Mouse (Mus musculus) liver, adult 2 months (tissue): ENCODE results near the gene Ran. TPM values are rescaled to one million over a fixed set of nuclear protein-coding genes. Genes with fewer than 3 reads are reported as not detected.

Source experiments
- DNase-seq: peaks from one replicate; pipeline ENCODE4 v3.0.0-alpha.2; 2011; ENCODE audit warnings: low read depth, low spot score; ENCODE audit errors: extremely low read depth
- H3K27ac ChIP-seq: fragments of 200-500 bp; replicated peaks from 2 replicates; pipeline ENCODE4 v1.5.1; 2012; ENCODE audit warnings: low read depth, mild to moderate bottlenecking, control low read depth, inconsistent platforms, low read length; ENCODE audit not compliant: insufficient read depth
- H3K27me3 ChIP-seq: fragments of 200-500 bp; 2 replicates; pipeline ENCODE4 v1.6.1; 2012; ENCODE audit warnings: mild to moderate bottlenecking, moderate library complexity, low read length, inconsistent platforms; ENCODE audit not compliant: control insufficient read depth, insufficient read depth
- H3K36me3 ChIP-seq: fragments of 200-500 bp; 2 replicates; pipeline ENCODE4 v1.6.1; 2012; ENCODE audit warnings: low read length, inconsistent platforms; ENCODE audit not compliant: control insufficient read depth, insufficient read depth
- H3K4me1 ChIP-seq: fragments of 200-500 bp; 2 replicates; pipeline ENCODE4 v1.6.1; 2011; ENCODE audit warnings: low read length; ENCODE audit not compliant: control insufficient read depth, insufficient read depth
- H3K4me3 ChIP-seq: fragments of 200-500 bp; 2 replicates; pipeline ENCODE4 v1.5.1; 2011; ENCODE audit warnings: low read depth, mild to moderate bottlenecking, control low read depth, low read length, moderate library complexity; ENCODE audit not compliant: insufficient read depth
- H3K79me2 ChIP-seq: fragments of 200-500 bp; 2 replicates; pipeline ENCODE4 v1.6.1; 2012; ENCODE audit warnings: inconsistent platforms, mild to moderate bottlenecking, low read length, moderate library complexity; ENCODE audit not compliant: control insufficient read depth, insufficient read depth
- H3K9ac ChIP-seq: fragments of 200-500 bp; 2 replicates; pipeline ENCODE4 v1.6.1; 2012; ENCODE audit warnings: low read depth, mild to moderate bottlenecking, control low read depth, inconsistent platforms, low read length
- CTCF ChIP-seq: fragments of 200-500 bp; IDR thresholded peaks from 2 replicates; pipeline ENCODE4 v1.5.1; 2011; ENCODE audit warnings: low read depth, low read length, control low read depth
- POLR2A ChIP-seq: fragments of 200-500 bp; IDR thresholded peaks from 2 replicates; pipeline ENCODE4 v1.6.1; 2011; ENCODE audit warnings: low read length, control low read depth; ENCODE audit not compliant: insufficient read depth; ENCODE audit errors: extremely low read depth
- WGBS: fragments of 180-500 bp; shearing (Covaris S2); methylation state at CpG from one replicate; pipeline ENCODE4 v1.1.7; 2018; 5-methylcytosine and 5-hydroxymethylcytosine counted together
- polyA plus RNA-seq: library from polyadenylated mRNA; depleted of rRNA; stranded (reverse); fragments of >200 nt; gene quantifications from 2 replicates; pipeline ENCODE4 v1.2.3, GENCODE M21; 2012
- total RNA-seq: library from RNA; depleted of rRNA; stranded (reverse); fragments of >200 nt; gene quantifications from 2 replicates; pipeline ENCODE4 v1.2.3, GENCODE M21; 2014

Ran gene
- total and polyA plus RNA-seq, 2 experiments: 50.5 to 90.9 TPM

DNA sequence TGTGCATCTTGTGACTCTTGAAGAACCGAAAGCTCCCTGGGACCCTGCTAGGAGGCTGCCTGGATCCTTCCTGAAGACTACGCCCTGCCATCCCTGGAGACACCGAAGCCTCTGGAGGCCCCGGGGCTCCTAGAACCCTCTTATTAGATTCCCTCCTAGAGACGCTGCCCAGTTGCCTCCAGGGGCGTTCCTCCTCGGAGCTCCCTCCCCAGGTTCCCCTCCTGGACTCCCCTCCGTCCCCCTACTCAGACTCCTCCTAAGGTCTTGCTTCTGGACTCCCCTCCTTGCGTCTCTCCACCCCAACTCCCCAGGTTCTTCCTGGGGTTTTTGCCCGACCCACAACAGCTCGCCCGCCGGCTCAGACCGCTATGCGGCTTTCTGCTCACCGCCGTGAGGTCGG, 11.9 kb upstream of the Ran start:
- Histone ChIP-seq H3K4me1 (peaks cover 6% of the 10 kb centered on the region), H3K9ac (peak overlapping the region; percentile 77), H3K27me3 (no peaks in the 10 kb centered on the region), H3K79me2 (peaks cover 3% of the 10 kb centered on the region; the same call in 1 of the 2 replicates), H3K4me3 (peak overlapping the region; percentile 76), H3K27ac (peak overlapping the region; percentile 69), H3K36me3 (no peaks in the 10 kb centered on the region)
- WGBS: under 1% methylated on average over 18 of the region's 18 CpGs
- peak; percentile 29 for DNase-seq
- TF ChIP-seq CTCF (no peak), POLR2A (no peak)

DNA sequence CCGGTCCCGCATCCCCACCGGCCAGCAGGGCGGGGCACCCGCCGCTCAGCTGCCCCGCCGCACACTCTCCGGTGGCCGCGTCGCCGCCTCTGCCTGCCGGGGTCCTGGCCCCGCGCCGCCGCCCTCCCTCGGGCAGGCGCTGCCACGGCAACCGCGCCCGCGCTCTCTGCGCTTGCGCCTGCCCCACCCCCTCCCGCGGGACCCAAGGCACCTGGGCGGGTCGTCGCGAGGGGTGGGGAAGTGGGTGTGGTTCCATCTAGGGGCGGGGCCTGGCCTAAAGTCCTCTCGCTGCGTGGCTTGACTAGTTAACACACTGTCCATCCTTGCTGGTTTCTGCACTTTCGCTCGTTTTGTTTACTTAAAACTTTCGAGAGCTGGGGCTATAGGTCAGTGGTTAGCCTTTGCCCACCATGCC, 11.4 kb upstream of the Ran start, which contains the start of gene Stx2:
Gene Stx2, minus strand, starts transcription at position 163 of the 415 bp plus-strand sequence.
- TF ChIP-seq POLR2A (peak; percentile 32; the same call in 1 of the 2 replicates), CTCF (no peak)
- Histone ChIP-seq H3K27me3 (no peaks in the 10 kb centered on the region), H3K79me2 (peaks cover 3% of the 10 kb centered on the region; the same call in 1 of the 2 replicates), H3K36me3 (no peaks in the 10 kb centered on the region), H3K9ac (peak within 1 kb of the TSS; percentile 77), H3K4me3 (peak within 1 kb of the TSS; percentile 76), H3K27ac (peak within 1 kb of the TSS; percentile 69), H3K4me1 (peaks cover 6% of the 10 kb centered on the region)
- 1% methylated on average over 39 of the region's 39 CpGs for WGBS
- peak; percentile 82 for DNase-seq

DNA sequence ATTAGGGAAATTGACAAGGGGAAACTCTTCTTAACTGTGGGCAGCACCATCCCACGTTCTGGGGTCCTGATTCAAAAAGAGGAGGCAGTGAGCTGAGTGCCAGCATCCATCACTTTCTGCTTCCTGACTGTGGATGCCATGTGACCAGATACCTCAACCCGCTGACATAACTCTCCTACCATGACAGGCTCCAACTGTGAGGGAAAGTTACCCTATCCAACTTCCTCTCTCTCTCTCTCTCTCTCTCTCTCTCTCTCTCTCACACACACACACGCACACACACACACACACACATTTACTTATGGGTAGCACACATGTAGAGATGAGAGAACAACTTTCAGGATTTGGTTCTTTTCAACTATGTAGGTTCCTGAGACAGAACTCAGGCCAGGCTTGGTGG, 10.3 kb upstream of the Ran start:
- H3K27me3 ChIP-seq: no peaks in the 10 kb centered on the region
- H3K27ac ChIP-seq: no peak overlapping the region
- TF ChIP-seq POLR2A: no peak
- no peak for TF ChIP-seq CTCF
- 87% methylated on average over 3 of the region's 3 CpGs for WGBS
- H3K4me3 ChIP-seq: no peak overlapping the region
- H3K9ac ChIP-seq: no peak overlapping the region
- H3K4me1 ChIP-seq: peaks cover 6% of the 10 kb centered on the region
- no peak for DNase-seq
- H3K36me3 ChIP-seq: no peaks in the 10 kb centered on the region
- H3K79me2 ChIP-seq: peaks cover 3% of the 10 kb centered on the region; the same call in 1 of the 2 replicates

DNA sequence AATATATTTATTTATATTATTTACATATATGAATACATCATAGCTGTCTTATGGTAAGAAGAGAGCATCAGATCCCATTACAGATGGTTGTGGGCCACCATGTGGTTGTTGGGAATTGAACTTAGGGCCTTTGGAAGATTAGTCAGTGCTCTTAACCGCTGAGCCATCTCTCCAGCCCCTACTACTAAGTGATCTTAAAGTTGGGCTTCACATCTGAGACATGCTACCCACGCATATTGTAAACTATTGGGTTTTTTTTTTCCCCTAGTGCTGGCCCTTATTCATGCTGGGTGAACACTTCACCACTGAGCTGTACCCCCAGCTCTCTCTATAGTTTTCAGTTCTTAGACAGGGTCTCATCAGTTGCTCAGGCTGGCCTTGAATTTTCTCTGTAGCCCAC, 8.9 kb upstream of the Ran start:
- Histone ChIP-seq H3K27me3 (no peaks in the 10 kb centered on the region), H3K4me1 (peaks cover 6% of the 10 kb centered on the region), H3K36me3 (no peaks in the 10 kb centered on the region), H3K9ac (no peak overlapping the region), H3K27ac (no peak overlapping the region), H3K4me3 (no peak overlapping the region), H3K79me2 (peaks cover 3% of the 10 kb centered on the region; the same call in 1 of the 2 replicates)
- TF ChIP-seq POLR2A (no peak), CTCF (no peak)
- WGBS: 95% methylated on average over 2 of the region's 2 CpGs
- DNase-seq: no peak

DNA sequence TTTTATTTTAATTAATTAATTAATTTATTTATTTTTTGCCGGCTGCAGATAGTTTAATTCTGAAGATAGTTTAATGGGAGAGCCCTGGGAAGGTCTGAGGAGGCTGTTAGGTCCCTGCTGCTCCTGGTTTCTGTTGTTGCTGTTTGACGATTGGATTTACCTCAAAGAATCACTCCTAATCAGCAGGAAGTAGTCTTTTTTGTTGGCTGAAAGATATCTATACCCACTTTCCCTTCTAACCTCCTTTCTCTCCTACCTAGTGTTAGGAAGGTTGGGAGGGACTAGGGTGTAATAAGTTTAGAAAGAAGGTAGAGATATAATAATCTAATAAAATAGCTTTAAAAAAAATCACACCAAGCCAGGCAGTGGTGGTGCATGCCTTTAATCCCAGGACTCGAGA, 4.8 kb upstream of the Ran start:
- WGBS: 76% methylated on average over 3 of the region's 3 CpGs
- Histone ChIP-seq H3K4me3 (no peak overlapping the region), H3K36me3 (no peaks in the 10 kb centered on the region), H3K27ac (no peak overlapping the region), H3K79me2 (no peaks in the 10 kb centered on the region), H3K27me3 (no peaks in the 10 kb centered on the region), H3K9ac (no peak overlapping the region), H3K4me1 (peaks cover 3% of the 10 kb centered on the region; the same call in 1 of the 2 replicates)
- DNase-seq: no peak
- no peak for TF ChIP-seq CTCF
- TF ChIP-seq POLR2A: no peak

DNA sequence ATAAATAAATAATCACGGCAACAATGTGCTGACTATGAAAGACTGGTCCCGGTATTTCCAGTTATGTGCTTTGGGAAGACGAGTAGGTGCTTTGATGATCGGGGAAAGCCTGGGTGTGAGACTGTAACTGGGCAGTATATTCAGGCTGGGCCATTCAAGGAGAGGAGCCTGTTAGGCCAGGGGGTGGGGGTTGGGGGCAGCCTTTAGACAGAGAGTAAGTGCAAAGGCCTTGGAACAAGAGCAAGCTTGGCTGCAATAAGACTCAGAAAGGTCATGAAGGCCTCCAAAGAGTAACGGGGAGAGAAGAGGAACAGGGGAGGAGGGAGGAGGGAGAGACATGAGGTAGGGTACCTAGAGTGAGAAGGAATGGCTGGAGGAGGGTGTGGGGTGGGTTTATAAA, 4.3 kb upstream of the Ran start:
- Histone ChIP-seq H3K4me3 (no peak overlapping the region), H3K9ac (no peak overlapping the region), H3K36me3 (no peaks in the 10 kb centered on the region), H3K79me2 (peaks cover 2% of the 10 kb centered on the region), H3K27ac (no peak overlapping the region), H3K27me3 (no peaks in the 10 kb centered on the region), H3K4me1 (peaks cover 3% of the 10 kb centered on the region; the same call in 1 of the 2 replicates)
- DNase-seq: no peak
- no peak for TF ChIP-seq CTCF
- no peak for TF ChIP-seq POLR2A
- 90% methylated on average over 5 of the region's 5 CpGs for WGBS
